Mouse (Mus musculus): ENCODE results near the gene Mc1r.

GRCm38 (mm10) chr8:123428939-123429721, 22.2 kb downstream of the Mc1r start:
- TF ChIP-seq CTCF (IDR thresholded peaks at IDR 0.05; ENCODE audit: low read depth, low read length) = no peak
- TF ChIP-seq TAL1 (conservative IDR thresholded peaks at IDR 0.05; ENCODE audit: low read depth, low read length) = no peak
